Mouse (Mus musculus) megakaryocyte, adult 5-6 weeks (primary cell): ENCODE measurements around the gene Ciapin1. TPM values are rescaled to one million over a fixed set of nuclear protein-coding genes. Genes with fewer than 3 reads are reported as not detected.
A peak's percentile ranks its signal among the peaks of the same experiment; 100 is the strongest.

Source experiments
- ATAC-seq: 2 replicates; pipeline ENCODE4 v1.8.0; 2016; ENCODE audit warnings: mild to moderate bottlenecking, inconsistent platforms; ENCODE audit not compliant: poor library complexity, severe bottlenecking
- total RNA-seq, 2 experiments: library from RNA; stranded (forward) in 1 of 2; stranded (reverse) in 1 of 2; fragments of 153-499, 151-499 nt in 1 of 2; fragments of 221-1000, 200-1000 nt in 1 of 2; gene quantifications; 2 replicates each; pipeline versions ENCODE4 v1.2.3 to v1.2.4; 2015 to 2017

Ciapin1 gene
- total RNA-seq, 2 experiments from 2014 or later = 19.5 to 28.9 TPM

GRCm38 (mm10) chr8:94810855-94811254, 27.3 kb downstream of the Ciapin1 start:
- ATAC-seq = no peak

GRCm38 (mm10) chr8:94810153-94810552, 28.0 kb downstream of the Ciapin1 start, which contains the start of gene Ccl17:
TSS of gene Ccl17 (plus strand) at chr8:94810453.
- ATAC-seq = 0 out of 2 replicates have a peak, but pooled peaks have one; percentile 31

- ATAC-seq = no peak
Observed at GRCm38 (mm10) chr8:94808372-94808771, 29.8 kb downstream of the Ciapin1 start.

GRCm38 (mm10) chr8:94807506-94807905, 30.7 kb downstream of the Ciapin1 start:
- ATAC-seq = no peak

- ATAC-seq = no peak
Observed at GRCm38 (mm10) chr8:94805811-94806210, 32.3 kb downstream of the Ciapin1 start.

- ATAC-seq = peak; percentile 75
Observed at GRCm38 (mm10) chr8:94804546-94805340, 33.4 kb downstream of the Ciapin1 start.

GRCm38 (mm10) chr8:94803551-94803950, 34.6 kb downstream of the Ciapin1 start:
- no peak for ATAC-seq

GRCm38 (mm10) chr8:94802375-94802774, 35.8 kb downstream of the Ciapin1 start:
- ATAC-seq = peak; percentile 75

- no peak for ATAC-seq
Observed at GRCm38 (mm10) chr8:94801293-94802095, 36.7 kb downstream of the Ciapin1 start.

GRCm38 (mm10) chr8:94800278-94800968, 37.7 kb downstream of the Ciapin1 start:
- ATAC-seq = no peak

GRCm38 (mm10) chr8:94794782-94795181, 43.4 kb downstream of the Ciapin1 start:
- ATAC-seq = no peak

GRCm38 (mm10) chr8:94794368-94794767, 43.8 kb downstream of the Ciapin1 start:
- ATAC-seq = no peak

GRCm38 (mm10) chr8:94789256-94789955, 48.8 kb downstream of the Ciapin1 start:
- no peak for ATAC-seq

- peak; percentile 46; the same call in 1 of the 2 replicates for ATAC-seq
Observed at GRCm38 (mm10) chr8:94787524-94788501, 50.3 kb downstream of the Ciapin1 start.

- ATAC-seq = no peak
Observed at GRCm38 (mm10) chr8:94785995-94786595, 52.1 kb downstream of the Ciapin1 start.

GRCm38 (mm10) chr8:94785247-94785985, 52.7 kb downstream of the Ciapin1 start:
- peak; percentile 80 for ATAC-seq

- no peak for ATAC-seq
Observed at GRCm38 (mm10) chr8:94783890-94784289, 54.3 kb downstream of the Ciapin1 start.

- ATAC-seq = no peak
Observed at GRCm38 (mm10) chr8:94781838-94782235, 56.3 kb downstream of the Ciapin1 start.
